Mouse (Mus musculus) retina, adult 2 months (tissue): ENCODE results near the gene Isy1.

Source experiments
- DNase-seq: peaks from one replicate; pipeline ENCODE4 v3.0.0-alpha.2; 2012; ENCODE audit warnings: low read depth, low spot score

Isy1 gene

DNA sequence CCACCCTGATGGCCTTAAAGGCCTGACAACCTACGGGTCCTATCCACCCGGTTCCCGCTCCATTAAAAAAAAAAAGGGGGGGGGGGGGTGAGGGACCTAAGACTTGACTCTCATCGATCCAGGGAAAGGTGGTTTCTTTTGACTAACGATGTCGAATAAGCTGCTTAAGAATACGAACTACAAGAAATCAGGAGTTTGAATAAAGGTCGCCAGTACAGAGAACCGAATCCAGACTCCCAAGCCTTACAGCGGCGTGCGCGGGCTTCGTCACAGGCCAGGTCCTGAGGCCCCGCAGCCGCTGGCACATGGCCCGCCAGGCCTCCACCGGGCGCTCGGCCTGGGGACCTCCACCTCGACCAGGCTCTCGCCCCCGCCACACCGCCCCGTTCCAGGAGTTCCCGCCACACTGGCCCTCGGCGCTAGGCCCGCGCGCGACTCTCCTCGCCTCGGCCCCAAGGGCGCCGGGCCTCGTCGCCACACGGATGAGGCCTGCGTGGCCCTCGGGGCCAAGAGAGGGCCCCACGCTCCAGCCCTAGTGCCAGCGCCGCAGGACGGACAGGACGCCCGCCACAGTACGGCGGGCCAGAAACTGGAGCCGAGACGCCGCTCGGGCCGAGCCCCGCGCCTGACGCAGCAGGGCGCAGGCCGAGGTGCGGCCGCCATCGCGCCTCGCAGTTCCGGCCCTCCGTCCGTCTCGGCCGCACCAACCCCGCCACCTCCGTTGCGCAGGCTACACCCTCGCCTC is 11.7 kb upstream of the Isy1 start:
- peak; percentile 6 for DNase-seq

GRCm38 (mm10) chr6:87849780-87850154 is 11.2 kb upstream of the Isy1 start:
- no peak for DNase-seq

GRCm38 (mm10) chr6:87846813-87847212 is 8.2 kb upstream of the Isy1 start:
- no peak for DNase-seq

GRCm38 (mm10) chr6:87845031-87845695 is 6.6 kb upstream of the Isy1 start:
- DNase-seq: no peak

- no peak for DNase-seq
These were observed 3.7 kb upstream of the Isy1 start for GRCm38 (mm10) chr6:87842254-87842653.

GRCm38 (mm10) chr6:87841635-87842034 is 3.0 kb upstream of the Isy1 start:
- no peak for DNase-seq

- no peak for DNase-seq
These were observed 1.3 kb upstream of the Isy1 start for GRCm38 (mm10) chr6:87839797-87840341.

DNA sequence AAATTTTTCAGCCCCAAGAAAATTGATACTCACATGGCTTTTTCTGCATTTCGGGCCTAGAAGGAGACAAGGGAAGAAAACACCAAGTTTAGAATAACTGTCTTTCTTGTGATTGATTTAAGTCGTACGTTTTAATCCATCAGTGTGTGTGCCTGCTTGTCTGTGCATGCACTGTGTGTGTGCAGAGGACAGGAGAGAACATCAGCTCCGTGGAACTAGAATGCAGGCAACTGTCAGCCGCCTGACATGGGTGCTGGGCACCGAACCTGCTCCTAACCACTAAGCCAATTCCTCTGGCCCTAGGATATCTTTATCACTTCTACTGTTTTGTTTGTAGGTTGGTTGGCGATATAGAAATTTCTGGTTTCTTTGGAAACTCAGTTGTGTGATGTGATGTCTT is 2.9 kb downstream of the Isy1 start, which contains the start of gene Gm45140:
Gene Gm45140 (minus strand): TSS at position 101 of the 400 bp plus-strand sequence.
- DNase-seq: no peak

DNA sequence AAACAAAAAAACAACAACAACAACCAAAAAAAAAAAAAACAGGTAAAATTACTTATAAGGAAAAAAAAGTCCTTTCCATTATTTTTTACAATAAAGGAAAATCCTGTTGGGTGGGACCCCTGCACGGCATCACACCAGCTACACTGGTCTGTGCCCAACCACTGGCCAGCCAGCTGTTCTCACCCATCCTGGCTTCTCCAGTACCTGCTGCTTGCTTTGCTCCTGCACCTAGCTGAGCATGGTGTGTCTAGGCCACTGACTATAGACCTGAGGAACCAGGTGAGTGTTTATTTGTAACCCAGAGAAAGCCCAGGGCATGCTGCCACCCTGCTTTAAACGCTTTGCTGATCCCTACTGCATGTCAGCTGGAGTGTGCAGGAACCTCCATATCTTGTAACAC is 18.2 kb downstream of the Isy1 start:
- DNase-seq: no peak

GRCm38 (mm10) chr6:87814486-87814885 is 24.1 kb downstream of the Isy1 start:
- DNase-seq: no peak

DNA sequence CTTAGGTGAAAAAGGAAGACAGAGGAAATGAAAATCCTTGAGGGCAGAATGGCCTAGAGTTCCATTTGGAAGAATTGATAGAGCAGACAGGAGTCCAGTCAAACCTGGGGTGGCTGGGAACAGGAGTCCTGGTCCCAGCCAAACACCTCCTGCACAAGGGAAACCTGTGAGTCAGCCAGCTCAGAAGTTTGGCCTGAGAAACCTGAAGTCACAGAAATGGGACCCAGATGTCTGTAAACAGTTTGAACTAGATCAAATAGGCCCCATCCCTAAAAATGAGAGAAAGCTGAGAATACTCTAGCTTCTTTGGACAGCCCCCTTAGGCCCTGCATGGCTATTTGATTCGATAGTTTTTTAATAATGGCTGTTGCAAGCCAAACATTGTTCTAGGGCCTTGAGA is 25.9 kb downstream of the Isy1 start:
- no peak for DNase-seq

- DNase-seq: peak; percentile 91
These were observed 26.8 kb downstream of the Isy1 start, which contains the start of gene Rab43 for GRCm38 (mm10) chr6:87811675-87812338. TSS of gene Rab43 (minus strand) at chr6:87812164.

- no peak for DNase-seq
These were observed 27.6 kb downstream of the Isy1 start for GRCm38 (mm10) chr6:87810713-87811669.

- no peak for DNase-seq
These were observed 28.3 kb downstream of the Isy1 start for GRCm38 (mm10) chr6:87810311-87810710.

DNA sequence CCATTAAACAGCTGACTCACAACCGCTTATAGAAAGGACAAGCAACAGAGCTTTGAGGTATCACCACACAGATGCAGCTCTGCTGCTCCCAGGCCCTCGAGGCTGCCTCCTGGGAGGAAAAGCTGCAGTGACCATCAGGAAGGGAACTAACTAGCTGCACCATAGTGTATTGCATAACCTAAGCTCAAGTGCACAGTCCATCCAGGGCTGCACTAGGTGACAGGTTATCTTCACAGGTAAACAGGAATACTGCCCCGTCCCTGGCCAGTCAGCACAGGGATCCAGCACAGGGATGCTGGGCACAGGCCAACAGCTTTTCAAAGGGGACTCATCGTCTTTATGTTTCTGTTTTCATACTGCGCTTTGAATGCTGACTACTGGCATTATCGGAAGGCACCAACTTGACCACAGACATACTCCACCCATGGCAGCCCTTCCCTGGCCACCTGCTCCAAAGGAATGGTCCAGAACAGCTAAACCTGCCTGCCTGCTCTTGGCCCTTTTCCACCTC is 28.9 kb downstream of the Isy1 start:
- no peak for DNase-seq

DNA sequence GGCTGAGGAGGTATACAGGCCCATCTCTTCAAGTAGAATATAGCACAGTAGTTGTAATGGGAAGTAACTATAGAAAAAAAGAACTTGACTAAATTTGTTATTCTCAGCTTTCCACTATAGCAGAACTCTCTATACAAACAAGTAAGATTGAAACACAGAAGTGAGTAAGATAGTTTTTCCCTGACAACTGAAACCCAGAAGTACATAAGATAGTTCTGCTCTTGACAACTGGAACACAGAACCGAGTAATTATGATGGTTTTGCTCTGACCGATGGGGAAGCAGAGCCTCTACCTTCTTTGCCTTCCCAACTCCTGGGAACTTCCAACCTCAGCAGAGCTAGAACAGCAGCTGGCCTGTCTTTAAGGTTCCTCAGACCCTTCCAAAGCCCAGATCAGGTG is 29.5 kb downstream of the Isy1 start:
- no peak for DNase-seq

DNA sequence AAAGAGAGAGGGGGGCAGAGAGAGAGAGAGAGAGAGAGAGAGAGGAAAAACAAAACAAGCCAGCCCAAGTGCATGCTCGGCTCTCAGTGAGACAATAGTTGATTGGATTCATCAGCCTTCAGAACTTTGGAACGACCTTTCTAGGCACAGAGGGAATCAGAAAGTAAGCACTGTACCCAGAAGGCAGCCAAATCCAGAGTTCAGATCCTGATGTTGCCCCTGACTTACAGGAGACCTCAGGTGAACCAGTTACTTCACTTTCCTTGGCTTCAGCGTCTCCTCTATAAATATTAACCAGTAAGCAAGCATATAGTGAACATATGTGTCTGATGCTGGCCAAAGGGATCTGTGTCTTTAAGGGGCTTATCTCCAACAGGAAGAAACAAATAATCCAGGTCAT is 30.1 kb downstream of the Isy1 start:
- peak; percentile 16 for DNase-seq

DNA sequence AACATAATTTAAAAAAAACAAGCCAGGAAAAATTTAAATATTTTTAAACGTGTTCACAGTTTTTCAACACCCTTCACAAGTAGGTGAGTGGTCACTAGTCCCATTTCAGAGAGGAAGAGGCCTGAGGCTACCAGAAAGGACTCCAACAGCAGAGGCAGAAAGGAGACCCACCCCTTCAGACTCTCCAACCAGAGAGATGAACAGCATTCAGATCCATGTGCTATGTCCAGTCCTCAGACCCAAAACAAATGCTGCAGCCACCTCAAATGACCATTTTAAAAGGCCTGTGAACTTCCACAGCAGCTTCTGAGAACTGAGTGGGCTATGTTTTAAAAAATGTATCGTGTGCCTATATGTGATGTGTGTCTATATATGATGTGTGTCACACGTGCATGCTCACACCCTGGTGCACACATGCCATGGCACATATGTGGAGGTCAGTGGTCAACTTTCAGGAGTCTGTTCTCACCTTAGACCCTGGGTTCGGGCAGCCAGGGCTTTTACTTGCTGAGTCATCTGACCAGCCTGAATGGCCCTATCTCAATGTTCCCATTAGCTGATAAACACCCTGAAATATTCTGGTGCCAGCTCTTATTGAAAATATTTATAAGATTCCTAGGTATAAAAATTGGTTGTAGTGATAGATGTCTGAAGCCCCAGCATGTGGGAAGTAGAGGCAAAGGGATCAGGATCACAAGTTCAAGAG is 30.7 kb downstream of the Isy1 start:
- DNase-seq: no peak

DNA sequence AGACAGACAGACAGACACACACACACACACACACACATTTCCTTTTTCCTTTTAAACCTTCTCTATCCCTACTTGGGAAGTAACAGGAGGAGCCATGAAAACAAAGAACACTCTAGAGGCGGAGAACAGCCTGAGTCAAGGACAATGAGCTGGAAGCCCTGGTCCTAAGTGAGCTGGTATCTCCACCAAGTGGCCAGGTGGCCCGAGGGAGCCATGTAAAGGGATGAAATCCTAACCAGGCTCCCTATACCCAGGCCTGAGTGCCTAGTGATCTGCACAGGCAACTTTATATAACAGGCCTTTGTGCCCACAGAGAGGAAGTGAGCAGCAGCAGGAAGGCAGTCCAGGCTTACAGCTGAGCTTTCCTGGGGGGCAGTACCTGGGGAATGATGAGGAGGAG is 31.7 kb downstream of the Isy1 start:
- no peak for DNase-seq

DNA sequence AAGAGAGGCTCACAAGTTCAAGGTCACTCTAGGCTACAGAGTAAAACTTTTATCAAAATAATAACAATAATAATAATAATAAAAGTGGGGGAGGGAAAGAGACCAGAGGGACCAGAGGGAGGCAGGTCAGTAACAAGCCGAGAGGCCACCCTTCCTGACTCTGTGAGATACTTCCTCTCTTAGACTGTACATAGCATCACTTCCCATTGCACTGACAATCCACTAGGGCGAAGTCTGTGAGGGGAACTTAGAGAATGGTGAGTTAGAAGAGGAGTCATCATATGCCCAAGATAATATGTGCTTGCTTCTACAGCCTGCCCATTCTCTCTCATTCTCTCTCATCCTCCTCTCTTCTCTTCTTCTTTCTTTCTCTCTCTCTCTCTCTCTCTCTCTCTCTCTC is 32.6 kb downstream of the Isy1 start:
- DNase-seq: no peak
